Mouse (Mus musculus) embryonic facial prominence, embryonic 13.5 days (tissue): ENCODE measurements around the gene Nras. TPM values are rescaled to one million over a fixed set of nuclear protein-coding genes. Genes with fewer than 3 reads are reported as not detected.

ENCODE experiments used
- ATAC-seq: fragments of 200-750 bp; cut with Nextera tagmentation; 2 replicates; pipeline ENCODE4 v1.8.0; 2017; ENCODE audit warnings: low read depth; ENCODE audit not compliant: insufficient number of reproducible peaks, insufficient read depth, low FRiP score, low TSS enrichment
- H3K27ac ChIP-seq: fragments of 300-500 bp; sonication (generic); 2 replicates; pipeline ENCODE4 v1.5.1; 2015; ENCODE audit warnings: moderate library complexity, mild to moderate bottlenecking, inconsistent platforms
- H3K27me3 ChIP-seq: fragments of 300-500 bp; sonication (generic); 2 replicates; pipeline ENCODE4 v1.6.1; 2015; ENCODE audit warnings: mild to moderate bottlenecking, inconsistent platforms
- H3K36me3 ChIP-seq: fragments of 300-500 bp; sonication (generic); 2 replicates; pipeline ENCODE4 v1.6.1; 2015; ENCODE audit warnings: mild to moderate bottlenecking, inconsistent platforms
- H3K4me1 ChIP-seq: fragments of 300-500 bp; sonication (generic); 2 replicates; pipeline ENCODE4 v1.6.1; 2015; ENCODE audit warnings: inconsistent platforms
- H3K4me2 ChIP-seq: fragments of 300-500 bp; sonication (generic); 2 replicates; pipeline ENCODE4 v1.6.1; 2015; ENCODE audit warnings: moderate library complexity, mild to moderate bottlenecking, inconsistent platforms
- H3K4me3 ChIP-seq: fragments of 300-500 bp; sonication (generic); 2 replicates; pipeline ENCODE4 v1.5.1; 2015; ENCODE audit warnings: mild to moderate bottlenecking, inconsistent platforms
- H3K9ac ChIP-seq: fragments of 300-500 bp; sonication (generic); 2 replicates; pipeline ENCODE4 v1.6.1; 2015; ENCODE audit warnings: mild to moderate bottlenecking, inconsistent platforms
- H3K9me3 ChIP-seq: fragments of 300-500 bp; sonication (generic); 2 replicates; pipeline ENCODE4 v1.6.1; 2016; ENCODE audit warnings: inconsistent platforms
- WGBS: fragments of 180-500 bp; shearing (Covaris S2); methylation state at CpG from one replicate; pipeline ENCODE4 v1.1.7; 2015; ENCODE audit warnings: mixed read lengths; 5-methylcytosine and 5-hydroxymethylcytosine counted together
- polyA plus RNA-seq: library from polyadenylated mRNA; unstranded; fragments of >200 nt; fragmentation: Nextera tagmentation; extraction: Ambion mirVana; gene quantifications from 2 replicates; pipeline ENCODE4 v1.2.1, GENCODE M21; 2015

Nras gene
- polyA plus RNA-seq, 1 experiment from 2014 or later, result 100 TPM

DNA sequence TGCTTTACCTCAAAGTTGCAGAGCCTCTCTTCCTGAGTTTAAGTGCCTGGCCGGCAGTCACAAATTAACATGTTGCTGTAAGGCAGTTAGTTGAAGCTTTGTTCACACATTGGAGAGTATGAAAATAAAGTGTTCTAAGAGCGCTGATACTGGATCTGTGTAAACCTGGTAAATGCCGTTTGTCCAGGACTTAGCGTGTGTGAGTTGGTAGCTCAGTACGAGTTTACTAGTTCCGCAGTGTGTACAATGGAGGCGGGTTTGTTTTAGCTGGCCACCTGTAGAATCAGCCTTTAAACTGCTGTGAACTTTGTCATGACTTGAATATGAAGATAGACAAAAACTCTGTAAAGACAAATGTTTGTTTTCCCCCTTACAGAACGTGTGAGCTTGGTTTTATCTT lies 8.8 kb downstream of the Nras start:
- H3K4me2 ChIP-seq, result no peak overlapping the region
- H3K9me3 ChIP-seq, result no peaks in the 10 kb centered on the region
- H3K4me1 ChIP-seq, result no peaks in the 10 kb centered on the region
- no peak overlapping the region for H3K4me3 ChIP-seq
- H3K27ac ChIP-seq, result no peak overlapping the region
- peaks cover 64% of the 10 kb centered on the region for H3K36me3 ChIP-seq
- WGBS, result 91% methylated on average over 8 of the region's 8 CpGs
- no peak overlapping the region for H3K9ac ChIP-seq
- no peaks in the 10 kb centered on the region for H3K27me3 ChIP-seq
- ATAC-seq, result no peak

DNA sequence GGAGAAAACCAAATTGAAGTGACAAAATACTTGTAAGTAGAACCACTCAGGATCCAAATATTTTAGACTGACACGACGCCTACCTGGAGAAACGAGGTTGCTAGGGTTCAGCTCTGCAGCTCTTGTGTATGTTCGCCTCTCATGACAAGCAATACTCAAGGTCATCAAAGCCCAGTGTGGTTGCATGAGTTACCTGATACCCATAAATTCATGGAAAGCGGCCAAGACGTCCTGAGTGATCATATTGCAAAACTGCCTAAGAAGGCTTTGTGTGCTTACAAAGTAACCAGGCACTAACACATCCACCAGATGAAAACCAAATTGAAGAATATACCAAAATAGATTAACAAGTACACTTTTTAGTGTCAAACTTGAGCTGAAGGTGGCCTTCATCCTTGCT lies 10.9 kb downstream of the Nras start:
- 77% methylated on average over 6 of the region's 6 CpGs for WGBS
- peaks cover 44% of the 10 kb centered on the region for H3K36me3 ChIP-seq
- H3K27me3 ChIP-seq, result no peaks in the 10 kb centered on the region
- H3K4me1 ChIP-seq, result no peaks in the 10 kb centered on the region
- ATAC-seq, result no peak
- H3K27ac ChIP-seq, result no peak overlapping the region
- no peak overlapping the region for H3K4me2 ChIP-seq
- H3K9me3 ChIP-seq, result no peaks in the 10 kb centered on the region
- H3K9ac ChIP-seq, result no peak overlapping the region
- no peak overlapping the region for H3K4me3 ChIP-seq

DNA sequence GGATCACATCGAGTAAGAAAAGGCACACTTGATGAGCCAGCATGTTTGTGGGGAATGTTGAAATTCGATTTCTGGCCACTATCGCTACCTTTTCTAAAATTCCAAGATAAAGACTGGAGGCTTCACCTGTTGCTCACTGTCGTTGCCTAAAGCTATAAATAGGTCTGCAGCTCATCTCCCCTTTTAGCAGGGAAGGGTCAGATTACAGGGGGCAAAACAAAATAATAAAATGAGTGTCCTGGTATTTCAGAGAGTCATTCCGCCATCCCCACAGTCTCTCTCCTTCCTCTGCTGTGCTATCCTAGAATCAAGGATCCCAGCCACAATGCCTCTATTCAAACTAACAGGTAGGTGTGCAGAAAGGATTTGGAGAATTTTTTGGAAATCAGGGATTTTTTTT lies 15.7 kb downstream of the Nras start, which contains the start of gene Ampd1:
Gene Ampd1 (plus strand): TSS at position 244 of the 400 bp plus-strand sequence.
- no peak within 1 kb of the TSS for H3K27ac ChIP-seq
- no peak within 1 kb of the TSS for H3K4me3 ChIP-seq
- no peak for ATAC-seq
- H3K27me3 ChIP-seq, result no peaks in the 10 kb centered on the region
- H3K9ac ChIP-seq, result no peak within 1 kb of the TSS
- no peak within 1 kb of the TSS for H3K4me2 ChIP-seq
- peaks cover 4% of the 10 kb centered on the region for H3K36me3 ChIP-seq
- no peaks in the 10 kb centered on the region for H3K4me1 ChIP-seq
- 62% methylated on average over 5 of the region's 5 CpGs for WGBS
- no peaks in the 10 kb centered on the region for H3K9me3 ChIP-seq

DNA sequence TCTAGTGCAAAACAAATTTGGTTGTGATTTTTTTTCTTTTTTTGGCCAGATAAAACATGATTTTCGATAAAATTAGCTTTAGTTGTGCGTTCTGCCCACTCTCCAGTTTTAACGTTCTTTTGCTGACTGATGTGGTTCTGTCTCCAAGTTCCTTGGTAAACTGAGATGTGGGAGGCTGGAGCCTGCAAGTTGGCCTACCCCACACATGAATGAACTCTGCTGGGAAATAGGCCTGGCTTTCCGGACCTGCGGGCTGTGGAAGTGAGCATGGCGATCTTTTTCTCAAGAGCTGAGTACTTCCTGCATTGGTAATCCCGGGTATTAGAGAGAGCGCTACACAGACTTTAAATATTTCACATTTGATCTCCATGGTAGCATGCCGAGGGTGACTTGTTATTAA lies 17.8 kb downstream of the Nras start:
- Histone ChIP-seq H3K9ac (no peak overlapping the region), H3K36me3 (no peaks in the 10 kb centered on the region), H3K27me3 (no peaks in the 10 kb centered on the region), H3K4me3 (no peak overlapping the region), H3K4me2 (no peak overlapping the region), H3K9me3 (no peaks in the 10 kb centered on the region), H3K4me1 (no peaks in the 10 kb centered on the region), H3K27ac (no peak overlapping the region)
- no peak for ATAC-seq
- 81% methylated on average over 9 of the region's 9 CpGs for WGBS

DNA sequence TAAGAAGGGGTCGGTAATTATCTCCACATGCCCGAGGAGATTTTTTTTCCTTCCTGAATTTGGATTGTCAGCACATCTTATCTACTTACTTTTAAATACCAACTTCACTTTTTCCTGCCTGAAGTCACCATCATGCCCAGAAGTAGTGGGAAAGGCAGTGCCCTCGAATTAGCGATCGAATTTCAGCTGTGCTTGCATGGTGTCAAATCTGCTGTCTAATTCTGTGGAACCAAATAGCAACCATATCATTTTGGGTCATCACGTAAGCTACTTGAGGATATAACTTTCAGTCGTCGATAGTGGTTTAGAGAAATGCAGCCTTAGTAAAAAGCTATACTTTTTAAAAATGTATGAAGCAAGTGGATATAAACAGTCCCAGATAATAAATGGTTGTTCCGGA lies 18.4 kb downstream of the Nras start:
- H3K36me3 ChIP-seq, result no peaks in the 10 kb centered on the region
- no peaks in the 10 kb centered on the region for H3K27me3 ChIP-seq
- no peak overlapping the region for H3K4me2 ChIP-seq
- H3K9me3 ChIP-seq, result no peaks in the 10 kb centered on the region
- 83% methylated on average over 9 of the region's 9 CpGs for WGBS
- no peak overlapping the region for H3K9ac ChIP-seq
- H3K4me1 ChIP-seq, result no peaks in the 10 kb centered on the region
- no peak overlapping the region for H3K4me3 ChIP-seq
- ATAC-seq, result no peak
- H3K27ac ChIP-seq, result no peak overlapping the region

DNA sequence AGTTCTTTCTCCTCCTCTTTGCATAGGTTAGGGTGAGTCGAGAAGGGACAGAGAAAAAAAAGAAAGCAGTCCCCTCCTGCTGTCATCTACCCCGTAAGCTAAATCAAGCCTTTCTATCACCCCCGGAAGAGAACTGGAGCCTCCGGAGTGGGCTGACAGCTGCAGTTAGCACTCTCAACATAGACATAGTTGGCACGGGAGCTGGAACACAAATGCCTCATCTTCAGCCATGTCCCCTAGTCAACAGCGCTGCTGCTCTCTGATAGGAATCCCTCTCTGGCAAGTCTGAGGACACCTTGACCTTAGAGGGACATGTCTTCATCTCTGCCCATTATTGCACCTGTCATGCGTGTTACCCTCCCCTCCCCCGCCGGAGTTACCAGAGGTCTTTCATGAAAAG lies 21.2 kb downstream of the Nras start:
- Histone ChIP-seq H3K4me1 (no peaks in the 10 kb centered on the region), H3K9ac (no peak overlapping the region), H3K36me3 (no peaks in the 10 kb centered on the region), H3K4me3 (no peak overlapping the region), H3K27me3 (no peaks in the 10 kb centered on the region), H3K9me3 (no peaks in the 10 kb centered on the region), H3K27ac (no peak overlapping the region), H3K4me2 (no peak overlapping the region)
- no peak for ATAC-seq
- 83% methylated on average over 9 of the region's 9 CpGs for whole genome bisulfite sequencing

DNA sequence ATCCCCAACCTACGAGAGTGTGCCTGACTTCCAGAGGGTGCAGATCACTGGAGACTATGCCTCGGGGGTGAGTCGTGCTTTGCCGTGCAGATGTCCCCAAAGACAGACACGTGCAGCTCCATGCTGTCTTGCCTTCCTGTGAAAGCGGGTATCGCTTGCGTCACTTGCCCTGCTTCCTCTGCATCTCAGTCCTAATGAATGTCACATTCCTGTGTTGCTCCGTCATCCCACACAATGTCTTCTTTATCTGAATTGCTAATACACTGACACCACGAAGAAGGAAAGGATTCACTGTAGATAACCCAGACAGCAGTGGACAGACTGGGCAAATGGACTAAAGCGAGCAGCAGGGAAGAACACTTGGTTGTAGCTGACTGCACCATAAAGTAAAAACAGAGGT lies 23.0 kb downstream of the Nras start:
- WGBS, result 37% methylated on average over 11 of the region's 11 CpGs
- Histone ChIP-seq H3K4me2 (no peak overlapping the region), H3K36me3 (no peaks in the 10 kb centered on the region), H3K27ac (no peak overlapping the region), H3K4me1 (no peaks in the 10 kb centered on the region), H3K9ac (no peak overlapping the region), H3K4me3 (no peak overlapping the region), H3K9me3 (no peaks in the 10 kb centered on the region), H3K27me3 (no peaks in the 10 kb centered on the region)
- ATAC-seq, result no peak

DNA sequence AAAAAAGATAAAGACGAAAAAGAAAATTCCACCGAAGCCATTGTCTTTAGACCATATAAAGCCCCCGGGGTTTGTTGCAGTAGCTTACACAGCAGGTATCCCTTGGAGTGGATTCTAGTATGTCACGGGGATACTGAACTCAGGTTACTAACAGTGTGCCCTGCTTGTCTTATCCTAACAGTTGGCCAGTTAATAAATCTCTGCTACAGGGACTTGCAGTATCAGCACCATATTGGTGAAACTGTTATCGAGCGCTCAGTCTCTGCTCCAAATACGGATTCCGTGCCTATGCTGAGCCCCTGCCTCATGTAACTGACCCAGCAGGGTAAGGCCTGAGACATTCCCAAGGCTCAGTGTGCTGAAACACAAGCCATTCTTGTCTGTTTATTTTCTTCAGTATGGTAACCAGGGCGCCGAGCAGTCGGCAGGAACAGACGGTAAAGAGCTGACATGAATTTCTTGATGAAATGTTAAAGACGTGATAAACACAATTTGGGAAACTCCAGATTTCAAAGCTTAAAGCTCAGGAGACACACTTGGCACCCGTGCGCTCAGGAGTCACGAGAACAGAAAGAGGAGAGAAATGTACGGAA lies 23.9 kb downstream of the Nras start:
- no peak overlapping the region for H3K27ac ChIP-seq
- no peaks in the 10 kb centered on the region for H3K9me3 ChIP-seq
- H3K4me2 ChIP-seq, result no peak overlapping the region
- H3K27me3 ChIP-seq, result no peaks in the 10 kb centered on the region
- H3K4me3 ChIP-seq, result no peak overlapping the region
- H3K36me3 ChIP-seq, result no peaks in the 10 kb centered on the region
- WGBS, result 84% methylated on average over 17 of the region's 17 CpGs
- no peak for ATAC-seq
- no peak overlapping the region for H3K9ac ChIP-seq
- H3K4me1 ChIP-seq, result no peaks in the 10 kb centered on the region

DNA sequence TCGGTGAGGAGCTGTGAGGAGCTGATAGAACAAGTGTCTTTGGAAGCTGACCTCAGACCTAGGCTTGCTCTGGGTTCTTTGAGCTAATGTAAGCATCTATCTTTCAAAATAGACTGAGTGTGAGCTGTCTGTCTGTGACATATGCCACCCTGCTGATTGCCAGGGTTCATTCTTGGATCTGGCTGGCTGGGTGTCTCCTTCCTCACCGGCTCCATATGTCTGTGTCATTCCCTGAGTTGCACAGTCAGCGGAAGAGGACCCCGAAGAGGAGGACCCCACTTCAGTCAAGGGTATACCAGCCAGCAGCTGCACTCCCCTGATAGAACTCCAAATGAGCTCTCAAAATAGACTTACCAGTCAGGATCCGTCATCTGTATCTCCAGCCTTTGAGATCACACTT lies 24.7 kb downstream of the Nras start:
- ATAC-seq, result no peak
- Histone ChIP-seq H3K27ac (no peak overlapping the region), H3K36me3 (no peaks in the 10 kb centered on the region), H3K9ac (no peak overlapping the region), H3K9me3 (no peaks in the 10 kb centered on the region), H3K27me3 (no peaks in the 10 kb centered on the region), H3K4me1 (no peaks in the 10 kb centered on the region), H3K4me2 (no peak overlapping the region), H3K4me3 (no peak overlapping the region)
- WGBS, result 82% methylated on average over 5 of the region's 5 CpGs

DNA sequence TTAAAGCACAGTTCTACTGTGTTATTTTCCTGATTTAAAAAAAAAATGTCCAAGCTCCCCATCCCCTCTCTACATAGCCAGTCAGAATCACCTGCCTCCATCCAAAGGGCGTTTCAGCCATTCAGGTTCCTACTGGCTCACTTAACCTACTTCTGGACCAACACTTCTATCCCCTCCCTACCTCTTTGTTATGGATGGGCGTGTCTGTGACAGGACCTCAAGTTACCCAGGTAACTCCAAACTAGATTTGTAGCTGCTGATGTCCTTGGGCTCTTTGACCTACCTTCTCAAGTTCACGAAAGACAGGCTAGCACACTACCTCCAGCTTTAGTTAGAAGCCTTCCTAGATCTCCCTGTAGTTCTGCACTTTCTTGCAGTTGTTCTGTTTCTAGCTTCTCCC lies 27.9 kb downstream of the Nras start:
- Histone ChIP-seq H3K4me3 (no peak overlapping the region), H3K27me3 (no peaks in the 10 kb centered on the region), H3K9me3 (no peaks in the 10 kb centered on the region), H3K4me1 (no peaks in the 10 kb centered on the region), H3K27ac (no peak overlapping the region), H3K36me3 (no peaks in the 10 kb centered on the region), H3K9ac (no peak overlapping the region), H3K4me2 (no peak overlapping the region)
- ATAC-seq, result no peak
- WGBS, result 81% methylated on average over 3 of the region's 3 CpGs

DNA sequence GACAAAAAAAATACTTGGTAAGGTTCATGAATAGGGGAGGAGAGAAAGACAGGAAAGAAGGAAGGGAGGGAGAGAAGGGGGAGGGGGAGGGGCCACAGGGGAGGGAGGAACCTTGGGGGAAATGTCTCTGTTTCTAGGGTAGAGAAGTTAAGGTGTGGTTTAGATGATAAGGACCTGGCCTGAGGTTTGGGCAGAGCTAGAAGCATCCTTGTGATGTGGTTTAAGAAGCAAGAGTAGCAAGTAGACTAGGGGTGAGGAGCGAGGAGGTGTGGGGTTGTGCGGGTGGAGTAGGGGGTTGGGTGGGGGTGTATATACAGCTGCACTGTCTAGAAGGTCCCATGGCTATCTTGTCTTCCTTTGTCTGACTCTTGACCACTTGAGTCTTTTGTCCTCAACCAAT lies 33.7 kb downstream of the Nras start:
- Histone ChIP-seq H3K36me3 (no peaks in the 10 kb centered on the region), H3K27ac (no peak overlapping the region), H3K4me1 (no peaks in the 10 kb centered on the region), H3K4me3 (no peak overlapping the region), H3K4me2 (no peak overlapping the region), H3K9ac (no peak overlapping the region), H3K9me3 (no peaks in the 10 kb centered on the region), H3K27me3 (no peaks in the 10 kb centered on the region)
- 100% methylated on average over 2 of the region's 2 CpGs for WGBS
- ATAC-seq, result no peak

DNA sequence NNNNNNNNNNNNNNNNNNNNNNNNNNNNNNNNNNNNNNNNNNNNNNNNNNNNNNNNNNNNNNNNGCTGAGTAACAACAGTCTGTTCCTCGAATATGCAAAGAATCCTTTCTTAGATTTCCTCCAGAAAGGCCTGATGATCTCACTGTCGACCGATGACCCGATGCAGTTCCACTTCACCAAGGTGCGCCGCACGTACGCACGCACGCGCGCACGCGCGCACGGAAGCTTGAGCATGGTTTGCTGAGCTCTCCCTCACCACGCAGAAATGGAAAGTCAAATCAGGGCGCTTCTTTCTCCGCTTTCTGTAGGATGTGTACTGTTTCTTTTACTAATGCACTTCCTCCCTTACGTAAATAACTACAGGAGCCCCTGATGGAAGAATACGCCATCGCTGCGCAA lies 40.6 kb downstream of the Nras start:
- H3K4me3 ChIP-seq, result no peak overlapping the region
- H3K4me1 ChIP-seq, result 0 out of 2 replicates have a peak, but pooled peaks cover 7% of the 10 kb centered on the region
- no peak for ATAC-seq
- H3K4me2 ChIP-seq, result no peak overlapping the region
- H3K9me3 ChIP-seq, result no peaks in the 10 kb centered on the region
- H3K9ac ChIP-seq, result no peak overlapping the region
- no peak overlapping the region for H3K27ac ChIP-seq
- H3K36me3 ChIP-seq, result no peaks in the 10 kb centered on the region
- 78% methylated on average over 23 of the region's 23 CpGs for whole genome bisulfite sequencing
- H3K27me3 ChIP-seq, result no peaks in the 10 kb centered on the region

DNA sequence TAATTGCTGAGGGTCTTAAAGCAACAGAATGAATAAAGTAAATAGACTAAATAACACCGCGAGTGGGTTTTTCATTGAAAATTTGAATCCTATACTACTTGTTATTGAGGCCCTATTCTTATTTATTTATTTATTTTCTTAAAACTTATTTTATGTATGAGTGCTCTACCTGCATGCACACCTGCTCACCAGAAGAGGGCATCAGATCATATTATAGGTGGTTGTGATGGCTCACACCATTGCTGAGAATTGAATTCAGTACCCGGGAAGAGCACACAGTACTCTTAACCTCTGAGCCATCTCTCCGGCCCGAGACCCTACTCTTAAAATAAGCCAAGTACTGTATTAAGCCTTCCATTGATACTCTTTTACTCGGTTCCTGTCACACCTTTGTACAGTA lies 41.6 kb downstream of the Nras start:
- Histone ChIP-seq H3K9ac (no peak overlapping the region), H3K27ac (no peak overlapping the region), H3K9me3 (no peaks in the 10 kb centered on the region), H3K36me3 (no peaks in the 10 kb centered on the region), H3K4me3 (no peak overlapping the region), H3K27me3 (no peaks in the 10 kb centered on the region), H3K4me2 (no peak overlapping the region), H3K4me1 (0 out of 2 replicates have a peak, but pooled peaks cover 7% of the 10 kb centered on the region)
- ATAC-seq, result no peak
- WGBS, result 82% methylated on average over 6 of the region's 6 CpGs
